Mouse (Mus musculus): ENCODE results near the gene Pcsk5.

DNA sequence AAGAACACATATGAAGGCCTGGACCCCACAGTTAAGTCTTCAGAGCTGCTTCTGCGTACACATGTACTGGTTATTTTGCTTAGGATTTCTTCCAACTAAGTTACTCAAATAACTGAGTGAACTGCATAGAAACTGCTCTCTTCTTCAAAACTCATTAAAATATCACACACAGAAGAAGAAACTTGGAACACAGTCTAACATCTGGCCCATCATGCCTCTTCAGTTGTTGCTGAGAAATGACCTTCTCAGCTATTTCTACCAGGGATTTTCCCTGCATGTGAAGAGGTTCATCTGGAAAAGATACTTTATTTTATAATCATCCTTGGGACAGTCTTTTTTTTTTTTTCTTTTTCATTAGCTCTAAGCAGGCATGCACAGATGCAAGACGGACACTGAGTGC, 231.3 kb downstream of the Pcsk5 start:
- TF ChIP-seq POLR2A (IDR thresholded peaks at IDR 0.05; ENCODE audit: extremely low read depth, insufficient read depth, low read length): no peak
- TF ChIP-seq CTCF (IDR thresholded peaks at IDR 0.05; ENCODE audit: extremely low read depth, insufficient read depth, low read length): no peak

Measured in cortical plate, adult 2 months (tissue).